Mouse (Mus musculus): Measurements from ENCODE around the gene Aig1.

The Aig1 gene

DNA sequence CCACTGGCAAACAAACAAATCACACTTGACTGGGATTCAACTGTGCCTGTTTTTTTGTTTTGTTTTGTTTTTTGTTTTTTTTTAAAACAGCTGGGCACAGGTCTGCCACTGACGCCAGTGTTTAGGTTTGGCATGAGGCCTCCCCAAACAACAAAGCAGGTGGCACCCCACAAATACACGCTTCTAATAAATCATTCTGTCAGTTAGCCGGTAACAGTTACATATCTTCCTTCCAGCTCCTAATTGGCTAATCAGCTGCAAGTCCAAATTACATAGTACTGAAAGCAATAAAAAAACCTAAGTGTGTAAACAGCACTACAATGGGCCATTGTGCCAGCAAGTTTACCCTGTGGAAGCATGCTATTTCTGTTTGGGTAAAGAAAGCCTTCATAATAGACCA lies 18.7 kb downstream of the Aig1 start:
- in situ Hi-C loops (cut with MboI, MseI) = no loop called here

DNA sequence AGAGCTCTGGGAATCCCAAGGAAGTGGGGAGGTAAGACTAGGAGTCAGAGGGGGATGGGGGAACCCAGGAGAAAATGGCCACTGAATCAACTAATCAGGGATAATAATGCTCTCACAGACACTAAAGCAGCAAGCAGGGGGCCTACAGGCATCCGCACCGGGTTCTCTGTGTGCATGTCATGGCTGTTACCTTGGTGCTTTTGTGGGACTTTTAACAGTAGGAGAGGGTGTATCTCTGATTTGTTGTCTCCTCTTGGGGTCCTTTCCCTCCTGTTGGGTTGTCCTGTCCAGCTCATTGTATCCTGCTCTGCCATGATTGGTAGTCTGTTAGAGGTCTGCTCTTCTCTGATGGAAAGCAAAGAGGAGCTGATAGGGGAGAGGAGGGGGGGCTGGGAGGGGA lies 19.6 kb downstream of the Aig1 start:
- in situ Hi-C loops (cut with MboI, MseI) = no loop called here

DNA sequence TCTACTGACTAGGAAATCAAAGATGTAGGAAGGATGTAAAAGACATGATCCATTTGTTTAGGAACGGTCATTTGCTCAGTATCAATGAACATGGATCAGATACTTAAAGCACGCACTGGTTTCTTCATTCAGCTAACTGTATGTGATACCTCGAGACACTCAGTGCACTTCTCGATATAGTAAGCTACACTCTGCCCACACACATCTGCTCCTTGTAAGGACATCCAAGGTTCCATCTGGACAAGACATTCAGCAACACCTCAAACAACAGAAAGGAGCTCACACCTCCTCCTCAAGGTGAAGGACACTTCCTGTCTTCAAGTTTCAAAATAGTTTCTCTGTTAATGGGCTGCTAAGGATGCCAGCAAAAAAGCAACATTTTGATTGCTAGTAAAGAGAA lies 23.9 kb downstream of the Aig1 start:
- in situ Hi-C loops (cut with MboI, MseI) = no loop called here

DNA sequence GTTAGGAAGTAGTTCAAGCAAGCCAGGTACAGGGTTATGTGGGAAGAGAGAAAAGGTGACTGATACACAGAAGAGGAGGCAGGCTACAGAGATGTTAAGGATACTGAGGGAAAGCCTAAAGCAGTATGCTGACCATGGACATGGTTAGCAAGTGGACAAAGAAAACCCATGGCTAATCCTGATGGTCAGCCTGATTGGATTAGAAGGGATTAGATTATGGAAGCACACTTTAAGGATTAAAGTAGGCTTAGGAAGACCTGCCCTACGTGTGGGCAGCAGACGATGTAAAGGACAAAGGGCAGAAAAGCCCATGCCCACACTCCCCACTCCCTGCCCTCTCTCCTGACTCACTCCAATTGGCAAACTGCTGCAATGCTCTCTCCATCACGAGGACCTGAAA lies 25.0 kb downstream of the Aig1 start:
- in situ Hi-C loops (cut with MboI, MseI) = no loop called here

DNA sequence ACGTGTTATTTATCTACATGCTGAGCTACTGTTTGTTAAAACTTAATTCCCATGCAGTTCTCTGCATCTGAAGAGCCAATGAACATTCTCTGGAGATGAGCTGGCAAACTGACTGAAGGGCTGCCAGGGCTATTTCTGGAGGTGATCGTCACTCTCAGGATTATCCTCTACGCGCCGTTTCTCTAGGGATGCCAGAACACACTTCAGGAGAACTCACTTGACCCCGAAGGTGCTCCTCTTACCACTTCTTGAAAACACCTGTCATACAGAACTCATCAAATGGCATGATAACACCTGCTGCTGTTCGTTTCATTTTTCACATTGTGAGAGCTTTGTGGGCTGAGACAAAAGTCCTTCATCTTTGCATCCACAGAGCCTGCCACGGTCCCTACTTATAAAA lies 25.9 kb downstream of the Aig1 start:
- in situ Hi-C loops (cut with MboI, MseI) = no loop called here

DNA sequence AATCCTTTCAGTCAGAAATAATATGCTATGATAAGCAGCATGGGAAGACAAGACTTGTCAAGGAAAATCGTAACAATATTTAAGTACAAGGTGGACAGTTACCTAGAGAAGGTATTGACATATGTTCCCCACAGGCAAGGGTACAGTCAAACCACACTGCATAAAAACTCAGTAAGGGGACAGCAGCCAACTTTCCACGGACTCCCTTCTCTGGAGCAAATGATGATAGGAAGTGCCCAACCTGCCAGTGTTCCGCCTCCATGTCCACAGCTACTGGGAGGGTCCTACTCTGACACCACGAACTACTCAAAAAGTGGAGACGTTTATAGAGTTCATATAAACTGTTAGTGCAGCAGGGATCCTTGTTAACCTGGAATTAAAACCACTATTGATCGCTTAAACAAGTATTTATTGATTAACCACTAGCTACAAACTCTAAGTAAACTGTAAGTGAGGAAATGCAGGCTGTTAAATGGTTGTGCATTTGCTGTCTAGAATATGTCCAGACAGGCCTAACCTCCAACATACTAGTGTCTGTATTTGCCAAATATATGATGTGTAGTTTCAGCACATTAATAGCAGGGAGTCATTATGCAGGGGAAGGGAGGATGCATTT lies 30.2 kb downstream of the Aig1 start:
- in situ Hi-C loops (cut with MboI, MseI) = loop anchor here (10.0 kb wide), 2 partner anchors 126 to 864 kb away; partner anchors contain the start of gene Hivep2

DNA sequence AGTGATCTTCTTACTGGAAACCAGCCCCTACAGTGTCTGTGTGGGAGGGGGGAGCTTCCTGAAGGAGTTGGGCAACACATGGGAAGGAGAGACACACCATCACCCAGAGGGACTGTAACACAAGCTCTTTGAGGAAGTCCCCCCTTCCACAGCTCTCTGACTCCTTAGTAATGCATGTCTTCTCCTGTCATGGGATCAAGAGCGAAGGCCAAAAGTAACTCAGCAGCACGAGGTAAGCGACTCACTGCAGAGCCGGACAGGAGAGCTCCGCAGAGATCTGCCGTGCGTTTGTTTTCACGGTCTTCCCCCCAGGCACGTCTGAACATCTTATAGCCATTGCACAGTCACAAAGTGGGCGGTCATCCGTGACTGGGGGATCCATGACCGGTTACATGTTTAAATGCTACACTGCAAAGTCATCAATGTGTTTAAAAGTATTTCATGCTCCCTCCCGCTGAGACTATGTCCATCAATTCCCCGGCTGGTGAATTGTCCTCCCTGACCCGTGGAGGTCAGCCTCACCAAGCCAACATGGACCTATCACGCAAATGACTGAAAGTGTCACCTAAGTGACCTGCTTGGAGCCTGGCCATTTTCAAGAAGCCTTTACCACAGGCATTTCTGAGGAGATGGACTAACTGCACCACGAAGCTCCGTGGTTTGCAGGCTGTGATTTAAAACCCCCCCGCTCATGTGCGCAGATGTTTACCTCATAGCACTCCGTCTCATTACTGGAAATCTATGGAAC lies 30.9 kb downstream of the Aig1 start:
- in situ Hi-C loops (cut with MboI, MseI) = loop anchor here (10.0 kb wide), 2 partner anchors 127 to 863 kb away; partner anchors contain the start of gene Hivep2

DNA sequence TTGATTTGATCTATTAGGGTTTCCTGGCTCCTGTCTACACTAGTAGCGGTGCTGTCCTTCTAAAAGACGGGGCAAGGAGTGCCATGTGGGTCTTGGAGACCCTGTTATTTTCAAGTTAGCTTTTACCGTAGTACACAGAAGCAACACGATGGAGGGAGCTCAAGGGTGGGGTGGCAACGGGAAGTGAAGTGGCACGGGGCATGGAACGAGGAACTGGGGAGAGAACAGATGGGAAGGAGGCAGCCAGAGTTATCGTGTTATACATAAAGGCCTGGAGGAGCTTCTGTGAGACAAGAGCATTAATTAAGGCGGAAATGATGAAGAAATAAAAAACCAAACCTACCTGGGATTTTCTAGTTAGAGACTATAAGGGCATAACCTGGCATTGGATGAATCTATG lies 31.8 kb downstream of the Aig1 start:
- in situ Hi-C loops (cut with MboI, MseI) = loop anchor here (10.0 kb wide), 2 partner anchors 128 to 862 kb away; partner anchors contain the start of gene Hivep2

DNA sequence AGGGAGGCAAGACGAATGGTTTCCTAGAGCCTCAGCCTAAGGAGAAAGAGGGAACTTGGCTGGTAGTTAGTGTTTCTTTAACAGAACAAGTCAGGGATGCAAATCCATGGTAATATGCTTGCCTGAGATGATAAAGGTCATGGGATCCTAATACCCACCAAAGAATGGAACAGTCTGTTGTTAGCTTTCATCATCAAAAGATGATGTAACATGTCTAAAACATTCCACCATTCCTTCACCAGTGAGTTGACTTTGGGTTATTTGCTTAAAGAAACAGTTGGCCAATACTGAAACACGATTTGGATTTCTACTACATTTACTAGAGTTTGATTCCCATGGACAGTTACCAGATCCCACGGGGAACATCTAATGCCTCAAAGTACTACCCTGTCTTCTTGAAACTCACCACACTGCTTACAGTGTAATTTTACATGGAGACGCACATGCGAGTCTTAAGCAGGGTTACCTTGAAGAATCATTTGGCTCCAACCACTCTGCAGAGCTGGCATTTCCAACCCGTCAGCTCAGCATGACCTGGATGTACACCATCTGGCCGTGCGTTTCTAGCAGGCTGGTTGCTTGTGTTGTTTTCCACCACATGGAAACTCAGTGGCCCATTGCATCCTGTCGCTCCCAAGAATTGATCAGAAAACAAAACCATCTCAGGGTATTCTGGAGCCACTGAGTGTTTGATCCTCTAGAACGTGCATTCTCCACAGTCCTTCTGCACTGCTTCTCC lies 32.9 kb downstream of the Aig1 start:
- in situ Hi-C loops (cut with MboI, MseI) = loop anchor here (10.0 kb wide), 2 partner anchors 129 to 861 kb away; partner anchors contain the start of gene Hivep2

DNA sequence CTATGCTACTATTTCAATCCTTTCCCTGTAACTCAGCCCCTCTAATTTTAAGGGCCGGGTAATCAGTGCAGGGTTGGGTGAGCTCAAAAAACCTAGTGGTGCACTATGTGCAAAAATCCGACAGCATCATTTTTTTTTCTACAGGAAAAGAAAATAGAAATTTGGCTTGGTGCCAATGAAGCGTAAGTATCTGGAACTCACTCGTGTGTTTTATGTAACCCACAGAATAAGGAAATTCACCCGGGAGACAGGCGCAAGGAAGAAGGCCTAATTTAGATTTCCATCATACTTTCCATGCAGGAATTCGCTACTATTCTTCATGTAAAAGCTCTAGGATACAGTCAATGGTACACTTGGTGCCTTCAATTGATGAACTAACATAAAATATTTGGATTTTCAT lies 34.7 kb downstream of the Aig1 start:
- in situ Hi-C loops (cut with MboI, MseI) = loop anchor here (5.0 to 10.0 kb wide), 5 partner anchors 33 to 859 kb away; partner anchors contain the start of genes Aig1 and Hivep2

DNA sequence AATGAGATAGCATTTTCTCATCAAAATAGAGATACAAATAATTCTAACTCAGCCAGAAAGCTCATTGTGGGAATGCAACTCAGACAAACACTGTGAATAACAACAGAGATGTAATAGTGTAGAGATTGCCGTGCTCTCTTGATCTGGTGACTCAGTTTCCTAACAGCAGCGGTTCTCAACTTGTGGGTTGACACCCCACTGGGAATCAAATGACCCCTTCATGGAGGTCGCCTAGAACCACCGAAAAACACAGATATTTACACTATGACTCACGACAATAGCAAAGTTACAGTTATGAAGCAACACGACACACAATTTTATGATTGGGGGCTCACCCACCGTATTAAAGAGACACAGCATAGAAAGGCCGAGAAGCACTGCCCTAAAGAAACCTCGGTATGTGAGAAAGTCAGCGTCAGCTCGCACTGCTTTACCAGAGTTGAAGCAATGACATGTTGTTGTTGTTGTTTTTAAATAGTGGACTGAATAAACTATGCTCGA lies 35.7 kb downstream of the Aig1 start:
- in situ Hi-C loops (cut with MboI, MseI) = loop anchor here (5.0 to 10.0 kb wide), 5 partner anchors 34 to 858 kb away; partner anchors contain the start of genes Aig1 and Hivep2

DNA sequence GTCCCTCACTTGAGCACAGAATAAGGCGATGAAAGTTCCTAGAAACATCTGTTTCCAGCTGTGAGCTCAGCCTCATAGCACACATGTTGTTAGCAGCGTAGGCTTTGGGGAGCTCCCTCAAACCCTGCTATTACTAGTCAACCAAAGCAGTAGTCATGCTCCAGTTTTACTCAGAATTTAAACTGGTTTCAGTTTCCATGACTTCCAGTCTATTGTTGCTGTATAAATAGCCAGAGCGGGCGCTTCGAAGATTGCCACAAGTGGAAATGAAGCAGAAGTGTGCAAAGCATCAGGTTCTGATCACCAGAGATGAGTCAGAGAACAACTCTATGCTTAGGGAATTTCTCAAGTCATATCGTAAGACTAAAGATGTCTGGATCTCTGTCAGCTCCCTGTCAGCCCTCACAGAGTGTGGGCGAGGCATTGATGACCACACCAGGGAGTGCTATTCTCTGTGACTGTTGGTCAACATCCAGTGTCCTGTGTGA lies 36.2 kb downstream of the Aig1 start:
- in situ Hi-C loops (cut with MboI, MseI) = loop anchor here (5.0 to 10.0 kb wide), 5 partner anchors 35 to 858 kb away; partner anchors contain the start of genes Aig1 and Hivep2

DNA sequence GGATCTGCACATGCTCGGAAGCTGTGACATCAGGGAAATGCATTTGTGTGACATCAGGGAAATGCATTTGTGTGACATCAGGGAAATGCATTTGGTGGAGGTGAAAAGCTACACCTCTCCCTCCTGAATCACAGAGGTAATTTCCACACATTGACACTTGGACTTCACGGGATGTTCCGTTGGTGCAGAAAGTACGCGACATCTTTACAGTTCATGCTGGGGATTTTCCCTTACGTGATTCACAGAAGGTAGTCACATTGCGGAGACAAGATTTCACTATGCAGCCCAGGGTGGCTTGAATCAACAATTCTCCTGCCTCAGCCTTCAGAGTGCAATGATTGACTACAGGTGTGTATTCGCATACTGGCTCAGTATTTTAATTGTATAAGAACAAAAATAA lies 41.6 kb downstream of the Aig1 start:
- in situ Hi-C loops (cut with MboI, MseI) = no loop called here

DNA sequence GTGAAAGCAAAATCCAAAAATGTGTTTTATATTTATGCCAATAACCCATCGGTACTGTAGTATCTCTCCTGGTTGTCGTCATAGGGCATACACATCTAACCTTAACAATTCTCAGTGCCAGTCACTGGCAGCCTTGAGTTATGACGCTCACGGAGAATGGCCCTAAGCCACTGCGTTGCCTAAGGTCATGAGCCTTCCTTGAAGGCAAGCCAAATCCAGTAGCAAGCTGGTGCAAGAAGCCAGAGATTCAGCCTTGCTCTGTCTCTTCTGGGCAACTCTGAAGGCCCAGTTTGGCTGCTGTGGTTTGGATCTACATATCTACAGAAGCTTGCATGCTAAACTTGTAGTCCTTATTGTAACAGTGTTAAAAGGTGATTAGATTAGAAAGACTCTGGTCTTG lies 55.2 kb downstream of the Aig1 start:
- in situ Hi-C loops (cut with MboI, MseI) = no loop called here

DNA sequence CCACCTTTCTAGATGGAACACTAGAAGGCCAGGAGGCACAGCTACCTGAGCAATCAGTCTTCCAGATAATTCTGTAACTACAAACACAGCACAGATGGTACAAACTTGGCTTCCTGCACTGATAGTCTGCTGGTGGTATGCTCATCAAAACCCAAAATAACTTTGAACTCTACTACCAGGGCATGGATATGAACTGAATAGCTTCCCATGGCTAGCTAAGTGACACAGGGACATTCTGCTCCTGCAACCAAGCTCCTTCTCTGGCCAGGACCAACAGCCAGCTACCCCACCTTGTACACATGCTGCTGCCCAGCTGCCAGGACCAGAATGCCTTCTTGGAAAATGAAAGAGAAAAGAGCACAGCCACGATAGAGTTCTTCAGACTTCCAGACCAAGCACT lies 60.5 kb downstream of the Aig1 start:
- in situ Hi-C loops (cut with MboI, MseI) = no loop called here

DNA sequence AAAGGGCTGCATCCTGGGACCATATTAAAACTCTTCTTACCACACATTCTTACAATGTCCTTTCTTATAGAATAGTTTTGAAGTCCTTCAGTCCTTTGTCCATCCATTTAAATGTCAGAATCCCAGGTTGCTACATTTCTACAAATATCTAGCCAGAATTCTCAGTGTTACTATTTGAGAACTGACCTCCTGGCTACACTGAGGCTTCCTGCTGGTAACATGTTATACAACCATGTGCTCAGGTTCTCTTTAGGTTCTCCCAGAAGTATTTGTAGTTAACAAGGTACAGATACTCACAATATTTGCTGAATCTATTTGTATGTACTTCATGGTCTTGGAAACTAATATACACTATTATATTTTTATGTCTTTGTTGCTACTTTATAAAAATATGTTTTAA lies 62.0 kb downstream of the Aig1 start:
- in situ Hi-C loops (cut with MboI, MseI) = no loop called here

DNA sequence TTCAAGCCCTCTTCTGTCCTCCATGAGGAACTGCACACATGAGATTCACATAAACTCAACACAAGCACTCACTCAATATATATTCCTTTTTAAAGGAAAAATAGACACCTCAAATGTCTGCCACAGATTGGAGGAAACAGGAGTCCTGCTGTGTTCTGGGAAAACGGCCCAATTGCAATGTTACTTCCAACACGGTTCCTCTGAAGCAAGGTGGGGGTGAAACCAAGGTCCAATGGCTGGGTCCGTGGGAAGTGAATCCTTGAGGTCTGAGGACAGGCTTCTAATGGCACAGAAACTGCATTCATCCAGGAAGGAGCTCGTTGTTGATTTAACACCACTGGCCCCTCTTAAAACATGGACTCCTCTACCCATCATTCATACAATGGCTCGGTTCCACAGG lies 67.5 kb downstream of the Aig1 start:
- in situ Hi-C loops (cut with MboI, MseI) = no loop called here

DNA sequence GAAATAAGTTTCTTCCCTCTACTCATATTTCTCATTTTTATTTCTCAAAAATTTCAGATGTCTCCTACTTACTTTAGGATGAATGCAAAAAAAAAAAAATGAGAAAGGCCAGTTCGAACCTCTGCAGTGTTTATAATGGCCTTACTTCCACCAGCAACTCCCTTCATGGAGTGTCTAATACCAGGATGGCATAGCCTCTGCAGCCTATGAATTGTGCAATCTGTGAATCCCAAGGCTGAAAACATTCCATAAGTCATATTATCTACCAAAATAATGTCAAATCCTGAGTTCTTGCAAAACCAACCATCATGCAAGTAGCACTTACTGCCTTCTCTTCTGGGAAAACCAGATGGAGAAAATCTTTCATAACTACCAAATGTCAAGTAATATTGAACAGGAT lies 75.3 kb downstream of the Aig1 start:
- in situ Hi-C loops (cut with MboI, MseI) = no loop called here

DNA sequence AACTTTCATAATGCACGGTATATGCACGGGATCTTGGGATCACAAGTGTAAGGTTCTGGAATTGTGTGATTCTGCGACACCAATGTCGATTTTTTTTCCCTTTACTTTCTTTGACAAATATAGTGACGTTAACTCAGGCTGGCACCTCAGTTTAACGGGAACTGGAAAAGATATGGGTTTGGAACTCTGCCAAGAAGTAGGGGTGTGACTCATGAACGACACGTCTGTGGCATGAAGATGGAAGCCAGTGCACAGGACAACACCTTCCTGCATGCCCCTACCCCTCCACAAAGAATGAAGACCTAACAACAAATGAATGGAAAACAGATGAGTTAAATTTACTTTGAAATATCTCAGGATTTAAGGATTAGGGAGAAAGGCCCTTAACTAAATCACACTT lies 76.0 kb downstream of the Aig1 start:
- in situ Hi-C loops (cut with MboI, MseI) = no loop called here

DNA sequence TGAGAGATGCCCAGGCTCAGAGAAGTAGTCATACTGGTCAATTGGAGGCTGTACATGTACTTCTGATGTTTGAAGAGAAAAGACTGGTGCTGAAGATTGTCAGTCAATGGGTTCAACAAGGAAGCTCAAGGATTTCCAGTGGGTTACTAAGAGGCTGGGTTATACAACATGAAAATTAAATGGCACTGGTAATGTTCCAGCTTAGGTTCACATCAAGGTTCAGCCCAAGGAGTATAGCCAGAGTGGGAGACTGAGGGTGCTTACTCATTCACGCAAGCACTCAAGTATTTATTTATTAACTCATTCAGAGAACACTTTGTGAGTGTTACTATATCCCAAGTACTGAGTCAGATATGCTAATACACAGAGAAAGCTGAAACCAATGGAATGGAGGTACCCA lies 79.2 kb downstream of the Aig1 start:
- in situ Hi-C loops (cut with MboI, MseI) = no loop called here

DNA sequence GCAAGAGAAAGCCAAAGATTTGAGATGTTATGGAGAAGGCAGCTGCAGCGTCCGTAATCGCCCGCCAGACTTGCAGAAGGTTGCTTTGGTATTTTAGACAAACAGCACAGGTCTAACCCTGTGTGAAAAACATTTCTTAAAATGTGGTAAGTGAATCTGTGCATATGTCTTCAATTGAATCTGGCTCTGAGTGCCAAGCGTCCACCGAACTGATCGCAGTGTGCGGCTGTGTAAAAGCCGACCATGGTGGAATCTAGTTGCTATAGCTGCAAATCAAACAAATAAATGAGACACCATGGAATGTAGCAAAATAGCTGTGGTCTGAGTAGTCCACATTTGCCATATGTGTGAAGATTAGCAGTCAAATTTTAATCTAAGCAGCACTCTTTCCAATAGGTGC lies 80.7 kb downstream of the Aig1 start:
- in situ Hi-C loops (cut with MboI, MseI) = no loop called here

DNA sequence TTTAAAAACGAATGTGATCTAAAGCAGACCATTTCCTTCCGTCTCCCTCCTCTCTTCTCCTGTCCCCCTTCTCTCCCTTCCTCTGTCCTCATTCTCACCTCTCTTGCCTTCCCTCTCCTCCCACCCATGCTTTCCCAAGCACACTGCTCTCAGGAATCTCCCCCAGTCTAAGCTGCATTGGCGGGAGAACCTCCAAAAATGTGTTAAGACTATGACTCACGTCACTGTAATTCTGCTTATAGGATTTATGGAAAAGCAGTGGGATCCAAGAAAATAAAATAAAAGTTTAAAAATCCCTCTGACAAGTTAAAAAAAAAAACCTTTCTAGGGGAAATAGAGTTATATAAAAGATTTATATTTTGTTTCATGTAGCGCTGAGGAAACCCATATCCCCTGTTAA lies 86.0 kb downstream of the Aig1 start:
- in situ Hi-C loops (cut with MboI, MseI) = no loop called here
